Mouse (Mus musculus): ENCODE measurements at regions not wholly inside any gene's neighbourhood (a gene's known extent, or its start where the extent isn't known, plus 50 kb on each side); places are given as distances from the start of the nearest gene placed in this dataset.
"Not testable (repeated sequence)": the region's sequence is repeated elsewhere in the genome, so short reads cannot be mapped to it uniquely, and the experiment has no call there.

DNA sequence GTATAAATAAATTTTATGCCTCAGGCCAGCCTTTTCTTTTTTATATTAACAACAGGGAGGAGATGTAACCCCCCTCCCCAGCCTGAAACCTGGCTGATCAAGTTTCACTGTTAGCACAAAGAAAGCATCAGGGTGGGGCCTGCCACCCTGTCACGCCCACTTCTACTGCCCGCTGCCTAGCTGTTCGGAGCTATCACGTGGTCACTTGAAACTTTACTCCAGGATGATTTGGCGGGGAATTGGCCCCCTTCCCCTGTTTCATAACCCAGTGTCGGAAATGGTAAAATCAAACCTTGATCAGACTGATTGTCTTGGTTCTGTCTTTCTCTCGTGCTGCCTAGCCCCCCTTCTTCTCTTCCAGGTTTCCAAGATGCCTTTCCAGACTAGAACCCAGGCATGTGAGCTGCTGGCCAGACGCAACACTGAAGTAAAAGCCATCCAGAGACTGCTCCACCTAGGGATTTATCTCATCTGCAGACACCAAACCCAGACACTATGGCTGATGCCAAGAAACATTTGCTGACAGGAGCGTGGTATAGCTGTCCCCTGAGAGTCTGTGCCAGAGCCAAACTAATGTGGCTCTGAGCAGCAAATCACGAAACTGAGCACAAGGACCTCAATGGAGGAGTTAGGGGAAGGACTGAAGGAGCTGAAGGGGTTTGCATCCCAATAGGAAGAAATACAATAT lies 1386.6 kb upstream of the 1700008P02Rik start:
- DNase-seq (ENCODE audit: low read depth, low spot score) = no peak

GRCm38 (mm10) chr3:8006273-8006672 lies 1386.0 kb upstream of the 1700008P02Rik start:
- no peak for DNase-seq (ENCODE audit: low read depth, low spot score)

DNA sequence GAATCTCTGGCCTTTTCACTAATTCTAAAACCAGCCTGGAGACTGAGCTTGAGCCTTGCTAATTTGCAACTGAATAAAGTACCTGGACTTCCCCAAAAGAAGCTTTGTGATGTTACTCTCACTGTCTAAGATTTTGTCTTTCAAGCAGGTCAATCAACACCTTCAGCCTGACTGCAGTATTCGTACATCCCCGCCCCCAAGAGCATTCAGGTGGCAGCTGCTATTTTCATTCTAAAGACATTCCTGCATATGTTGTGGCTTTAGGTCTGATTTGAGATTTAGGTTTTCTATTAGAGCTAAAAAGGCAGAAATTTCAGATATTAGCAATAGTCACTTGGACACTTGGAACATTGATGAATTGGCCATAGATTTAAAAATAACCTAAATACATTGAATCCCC lies 1385.4 kb upstream of the 1700008P02Rik start:
- DNase-seq (ENCODE audit: low read depth, low spot score) = not testable (repeated sequence)

GRCm38 (mm10) chr3:8004271-8004670 lies 1384.0 kb upstream of the 1700008P02Rik start:
- no peak for DNase-seq (ENCODE audit: low read depth, low spot score)

GRCm38 (mm10) chr3:8001027-8001426 lies 1380.8 kb upstream of the 1700008P02Rik start:
- no peak for DNase-seq (ENCODE audit: low read depth, low spot score)

DNA sequence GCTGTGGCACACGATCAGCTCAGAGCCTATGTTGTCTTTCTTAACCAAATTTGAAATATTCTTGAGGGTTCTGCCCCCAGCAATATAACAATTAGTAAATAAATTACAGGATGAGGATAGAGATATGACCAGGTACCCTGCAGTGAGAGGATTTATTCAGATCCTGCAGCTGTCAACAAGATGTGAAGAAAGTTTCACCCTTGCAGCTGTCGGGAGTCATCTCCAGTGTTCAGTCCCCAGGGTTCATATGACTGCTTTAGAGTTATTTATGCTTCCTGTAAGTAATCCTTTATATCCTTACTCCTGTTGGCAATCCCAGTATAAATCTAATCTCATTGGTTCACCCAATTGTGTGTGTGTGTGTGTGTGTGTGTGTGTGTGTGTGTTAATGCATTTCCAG lies 1372.1 kb upstream of the 1700008P02Rik start:
- DNase-seq (ENCODE audit: low read depth, low spot score) = no peak

GRCm38 (mm10) chr3:7973287-7973686 lies 1353.0 kb upstream of the 1700008P02Rik start:
- peak; percentile 93 for DNase-seq (ENCODE audit: low read depth, low spot score)

DNA sequence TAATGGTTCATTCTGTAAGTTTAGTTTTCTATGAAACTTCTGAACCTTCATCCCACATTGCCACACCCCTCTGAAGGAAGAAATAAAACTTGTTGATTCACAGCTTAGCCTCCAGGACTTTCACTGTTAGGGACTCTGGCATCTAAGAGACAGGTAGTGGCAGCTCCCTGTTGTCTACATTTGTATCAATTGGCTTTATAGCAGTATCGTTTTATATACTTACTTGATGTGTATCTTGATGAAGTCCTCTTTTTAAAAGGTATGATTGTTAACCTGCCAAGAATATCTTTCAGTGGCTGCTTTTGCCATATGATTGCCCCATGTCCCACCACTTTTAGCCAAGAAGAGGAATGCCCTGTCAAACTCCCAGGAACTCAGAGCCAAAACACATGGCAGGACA lies 1333.7 kb upstream of the 1700008P02Rik start:
- no peak for DNase-seq (ENCODE audit: low read depth, low spot score)

DNA sequence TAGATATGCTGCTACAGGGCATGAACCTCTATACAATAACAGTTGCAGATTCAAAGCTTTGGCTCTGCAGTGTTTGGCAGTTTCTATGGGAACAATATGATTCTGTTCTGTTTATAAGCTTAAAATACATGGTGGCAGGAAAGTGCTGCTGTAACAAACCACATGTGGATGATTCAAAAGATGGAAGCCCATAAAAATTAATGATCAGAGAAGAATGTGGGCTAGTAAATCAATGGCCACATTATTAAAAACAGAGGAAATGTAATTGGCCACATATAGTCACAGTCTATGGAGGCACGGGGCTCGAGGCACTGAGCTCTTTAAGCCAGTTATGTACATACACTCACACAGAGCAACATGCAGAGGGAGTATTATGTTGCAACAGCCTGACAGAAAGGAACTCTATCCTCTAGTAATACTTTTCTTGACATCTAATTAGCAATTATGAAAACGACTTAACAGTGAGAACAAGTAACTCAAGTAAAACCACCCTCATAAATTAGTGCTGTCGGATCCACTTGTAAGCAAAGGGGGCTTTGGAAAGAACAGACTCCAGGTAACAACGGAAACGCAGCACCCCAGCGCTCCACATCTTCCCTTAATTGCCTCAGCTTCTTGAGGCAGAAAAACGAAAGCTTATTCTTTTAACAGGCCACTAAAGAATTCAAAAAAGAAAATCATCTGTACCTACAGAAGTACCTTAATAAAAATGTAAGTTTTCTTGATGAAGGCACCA lies 1323.6 kb upstream of the 1700008P02Rik start:
- no peak for DNase-seq (ENCODE audit: low read depth, low spot score)
